Mouse (Mus musculus) myocyte (in vitro differentiated cells): Measurements from ENCODE around the gene Nr3c2. TPM values are rescaled to one million over a fixed set of nuclear protein-coding genes. Genes with fewer than 3 reads are reported as not detected.

Experiments used
- H3K27me3 ChIP-seq: one replicate; pipeline ENCODE4 v1.6.1; 2011; ENCODE audit not compliant: control insufficient read depth, insufficient read depth, insufficient read length
- H3K36me3 ChIP-seq: one replicate; pipeline ENCODE4 v1.6.1; 2011; ENCODE audit not compliant: control insufficient read depth, insufficient read depth
- H3K4me2 ChIP-seq: one replicate; pipeline ENCODE4 v1.6.1; 2011; ENCODE audit warnings: low read depth, control low read depth
- H3K4me3 ChIP-seq: one replicate; pipeline ENCODE4 v1.5.1; 2011; ENCODE audit warnings: mild to moderate bottlenecking, control low read depth, moderate library complexity
- H3K79me2 ChIP-seq: one replicate; pipeline ENCODE4 v1.6.1; 2011; ENCODE audit not compliant: control insufficient read depth, insufficient read depth
- H3ac ChIP-seq: one replicate; pipeline ENCODE4 v1.6.1; 2011; ENCODE audit not compliant: control insufficient read depth, insufficient read length
- CEBPB ChIP-seq: IDR thresholded peaks from 2 replicates; pipeline ENCODE4 v1.6.1; 2011; ENCODE audit warnings: mild to moderate bottlenecking, moderate library complexity; ENCODE audit not compliant: poor library complexity, insufficient read depth, severe bottlenecking
- E2F4 ChIP-seq: IDR thresholded peaks from one replicate; pipeline ENCODE4 v1.6.1; 2011; ENCODE audit warnings: mild to moderate bottlenecking, control low read depth, moderate library complexity; ENCODE audit not compliant: insufficient read depth
- MAX ChIP-seq: IDR thresholded peaks from one replicate; pipeline ENCODE4 v1.6.1; 2011; ENCODE audit warnings: low read depth, mild to moderate bottlenecking, control low read depth
- MYOD1 ChIP-seq, 3 experiments: IDR thresholded peaks; one replicate each; pipeline ENCODE4 v1.6.1; 2011; ENCODE audit warnings: control low read depth in 2 of 3, low read depth in 2 of 3, mild to moderate bottlenecking in 2 of 3, moderate library complexity in 1 of 3; ENCODE audit not compliant: insufficient read length in 2 of 3, control insufficient read depth in 1 of 3
- MYOG ChIP-seq, 3 experiments: IDR thresholded peaks; one replicate each; pipeline ENCODE4 v1.6.1; 2011; ENCODE audit warnings: control low read depth in 2 of 3, low read depth in 2 of 3, mild to moderate bottlenecking in 2 of 3; ENCODE audit not compliant: insufficient read length in 2 of 3, control insufficient read depth in 1 of 3, insufficient read depth in 1 of 3
- POLR2A ChIP-seq: IDR thresholded peaks from one replicate; pipeline ENCODE4 v1.6.1; 2011; ENCODE audit warnings: low read depth, mild to moderate bottlenecking, control low read depth, moderate library complexity; ENCODE audit not compliant: insufficient read length
- POLR2AphosphoS2 ChIP-seq: IDR thresholded peaks from one replicate; pipeline ENCODE4 v1.6.1; 2011; ENCODE audit warnings: low read depth, control low read depth; ENCODE audit not compliant: insufficient read length
- REST ChIP-seq: IDR thresholded peaks from one replicate; pipeline ENCODE4 v1.6.1; 2011; ENCODE audit warnings: mild to moderate bottlenecking, control low read depth, moderate library complexity; ENCODE audit not compliant: insufficient read depth, insufficient read length
- SRF ChIP-seq: IDR thresholded peaks from one replicate; pipeline ENCODE4 v1.6.1; 2011; ENCODE audit warnings: low read depth; ENCODE audit not compliant: control insufficient read depth, insufficient read length
- TCF12 ChIP-seq: IDR thresholded peaks from one replicate; pipeline ENCODE4 v1.6.1; 2011; ENCODE audit warnings: mild to moderate bottlenecking, control low read depth; ENCODE audit not compliant: poor library complexity, insufficient read depth, severe bottlenecking
- TCF3 ChIP-seq: IDR thresholded peaks from one replicate; pipeline ENCODE4 v1.6.1; 2011; ENCODE audit warnings: low read depth, control low read depth; ENCODE audit not compliant: insufficient read length
- USF1 ChIP-seq: IDR thresholded peaks from one replicate; pipeline ENCODE4 v1.6.1; 2011; ENCODE audit warnings: low read depth, mild to moderate bottlenecking, control low read depth, moderate library complexity
- polyA plus RNA-seq: library from polyadenylated mRNA; unstranded; fragments of >200 nt; fragmentation: generic; extraction: Trizol; gene quantifications from one replicate; pipeline ENCODE4 v1.2.1, GENCODE M21; 2012; ENCODE audit warnings: missing spikeins

Nr3c2 gene
- polyA plus RNA-seq, 1 experiment, result 0.11 TPM

DNA sequence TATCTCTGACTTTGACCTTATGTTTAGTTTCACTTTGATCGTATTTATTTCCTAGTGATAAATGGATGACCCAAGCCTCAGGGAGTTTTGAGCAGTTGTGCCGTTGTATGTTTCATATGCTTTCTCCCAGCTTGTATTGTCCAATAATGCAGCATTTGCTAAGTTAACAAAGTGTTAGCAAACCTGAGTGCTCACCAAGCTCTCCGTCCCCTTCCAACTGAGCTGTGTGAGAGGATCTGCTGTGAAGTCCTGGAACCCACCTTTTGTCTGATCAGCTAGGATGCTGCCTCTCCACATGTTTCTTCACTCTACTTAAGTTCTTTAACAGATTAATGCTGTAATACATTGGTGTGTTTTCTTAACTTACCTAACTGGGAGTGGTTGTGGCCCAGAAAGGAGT lies 342.1 kb downstream of the Nr3c2 start:
- Histone ChIP-seq H3K4me3 (no peak overlapping the region), H3K36me3 (no peaks in the 10 kb centered on the region), H3K27me3 (no peaks in the 10 kb centered on the region), H3K4me2 (no peak overlapping the region), H3K79me2 (no peaks in the 10 kb centered on the region), H3ac (no peak overlapping the region)
- no peak for TF ChIP-seq POLR2AphosphoS2
- no peak for TF ChIP-seq USF1
- TF ChIP-seq TCF3, result no peak
- no peak for TF ChIP-seq MYOD1 (IDR thresholded peaks at IDR 0.05; ENCODE audit: control insufficient read depth in 1 of 3, insufficient read length in 2 of 3, low read depth in 2 of 3)
- no peak for TF ChIP-seq MYOG (IDR thresholded peaks at IDR 0.05; ENCODE audit: control insufficient read depth in 1 of 3, insufficient read depth in 1 of 3, insufficient read length in 2 of 3, low read depth in 2 of 3)
- TF ChIP-seq SRF, result no peak
- TF ChIP-seq POLR2A, result no peak
- no peak for TF ChIP-seq CEBPB

GRCm38 (mm10) chr8:77250094-77250493 lies 350.9 kb downstream of the Nr3c2 start:
- Histone ChIP-seq H3K4me2 (no peak overlapping the region), H3K4me3 (no peak overlapping the region), H3K36me3 (peaks cover 15% of the 10 kb centered on the region), H3K79me2 (no peaks in the 10 kb centered on the region), H3ac (no peak overlapping the region), H3K27me3 (no peaks in the 10 kb centered on the region)
- TF ChIP-seq MYOG (IDR thresholded peaks at IDR 0.05; ENCODE audit: control insufficient read depth in 1 of 3, insufficient read depth in 1 of 3, insufficient read length in 2 of 3, low read depth in 2 of 3) (no peak), POLR2AphosphoS2 (no peak)

GRCm38 (mm10) chr8:77251134-77251533 lies 351.9 kb downstream of the Nr3c2 start:
- H3K4me2 ChIP-seq, result no peak overlapping the region
- no peaks in the 10 kb centered on the region for H3K27me3 ChIP-seq
- H3K36me3 ChIP-seq, result peaks cover 15% of the 10 kb centered on the region
- H3ac ChIP-seq, result no peak overlapping the region
- H3K79me2 ChIP-seq, result no peaks in the 10 kb centered on the region
- no peak overlapping the region for H3K4me3 ChIP-seq
- TF ChIP-seq CEBPB, result no peak

GRCm38 (mm10) chr8:77254466-77254865 lies 355.2 kb downstream of the Nr3c2 start:
- Histone ChIP-seq H3K36me3 (peaks cover 20% of the 10 kb centered on the region), H3K4me3 (no peak overlapping the region)
- TF ChIP-seq USF1, result no peak
- no peak for TF ChIP-seq POLR2AphosphoS2
- TF ChIP-seq MYOG (IDR thresholded peaks at IDR 0.05; ENCODE audit: control insufficient read depth in 1 of 3, insufficient read depth in 1 of 3, insufficient read length in 2 of 3, low read depth in 2 of 3), result no peak
- TF ChIP-seq POLR2A, result no peak
- TF ChIP-seq CEBPB, result no peak
- TF ChIP-seq MAX, result no peak
- TF ChIP-seq MYOD1 (IDR thresholded peaks at IDR 0.05; ENCODE audit: control insufficient read depth in 1 of 3, insufficient read length in 2 of 3, low read depth in 2 of 3), result no peak
- TF ChIP-seq TCF12, result no peak
- no peak for TF ChIP-seq TCF3
- no peak for TF ChIP-seq SRF
- no peak for TF ChIP-seq REST
- no peak for TF ChIP-seq E2F4

DNA sequence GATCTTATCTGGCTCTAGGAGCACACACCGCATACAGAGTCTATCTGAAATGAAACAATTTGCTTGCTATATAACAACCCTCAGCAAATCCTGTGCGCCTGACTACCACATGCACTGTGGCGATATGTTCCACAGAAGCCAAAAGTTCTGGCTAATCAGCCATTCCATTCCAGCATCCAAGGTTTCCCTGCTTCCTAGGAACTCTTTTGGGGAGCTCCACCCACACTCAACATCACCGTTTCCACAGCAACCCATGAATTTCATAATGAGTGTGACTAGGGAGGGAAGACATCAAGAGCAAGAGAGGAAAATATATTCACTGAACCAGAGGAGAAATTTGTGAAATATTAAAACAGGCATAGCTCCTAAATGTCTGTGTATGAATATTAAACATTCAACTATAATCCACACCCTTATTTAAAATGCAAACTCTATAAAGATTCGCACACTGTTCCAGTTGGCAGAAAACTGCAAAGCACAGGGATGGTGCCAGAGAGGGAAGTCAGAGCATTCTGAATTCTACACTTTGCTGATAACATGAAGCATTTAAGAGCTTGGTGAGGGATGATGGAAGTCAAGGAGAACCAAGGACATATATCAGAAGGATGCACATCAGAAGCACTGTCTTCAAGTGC lies 357.3 kb downstream of the Nr3c2 start:
- Histone ChIP-seq H3K36me3 (peaks cover 16% of the 10 kb centered on the region), H3K79me2 (no peaks in the 10 kb centered on the region), H3K27me3 (no peaks in the 10 kb centered on the region), H3ac (no peak overlapping the region), H3K4me3 (no peak overlapping the region), H3K4me2 (no peak overlapping the region)
- TF ChIP-seq USF1, result no peak
- TF ChIP-seq E2F4, result no peak
- TF ChIP-seq MYOD1 (IDR thresholded peaks at IDR 0.05; ENCODE audit: control insufficient read depth in 1 of 3, insufficient read length in 2 of 3, low read depth in 2 of 3), result no peak
- no peak for TF ChIP-seq POLR2AphosphoS2
- TF ChIP-seq REST, result no peak
- TF ChIP-seq TCF3, result no peak
- TF ChIP-seq MAX, result no peak
- no peak for TF ChIP-seq MYOG (IDR thresholded peaks at IDR 0.05; ENCODE audit: control insufficient read depth in 1 of 3, insufficient read depth in 1 of 3, insufficient read length in 2 of 3, low read depth in 2 of 3)
- no peak for TF ChIP-seq POLR2A
- TF ChIP-seq CEBPB, result no peak
- no peak for TF ChIP-seq SRF
- no peak for TF ChIP-seq TCF12

More at GRCm38 (mm10) chr8:77254466-77254865, 355.2 kb downstream of the Nr3c2 start:
- Histone ChIP-seq H3K27me3 (no peaks in the 10 kb centered on the region), H3ac (no peak overlapping the region), H3K79me2 (no peaks in the 10 kb centered on the region), H3K4me2 (no peak overlapping the region)
